Mouse (Mus musculus) cerebellum, adult 11-12 months (tissue): ENCODE measurements around the gene Nop9.
A peak's percentile ranks its signal among the peaks of the same experiment; 100 is the strongest.

Experiments used
- DNase-seq: peaks from one replicate; pipeline ENCODE4 v3.0.0; 2022

Gene Nop9

GRCm38 (mm10) chr14:55777806-55778205 lies 32.3 kb downstream of the Nop9 start:
- no peak for DNase-seq

DNA sequence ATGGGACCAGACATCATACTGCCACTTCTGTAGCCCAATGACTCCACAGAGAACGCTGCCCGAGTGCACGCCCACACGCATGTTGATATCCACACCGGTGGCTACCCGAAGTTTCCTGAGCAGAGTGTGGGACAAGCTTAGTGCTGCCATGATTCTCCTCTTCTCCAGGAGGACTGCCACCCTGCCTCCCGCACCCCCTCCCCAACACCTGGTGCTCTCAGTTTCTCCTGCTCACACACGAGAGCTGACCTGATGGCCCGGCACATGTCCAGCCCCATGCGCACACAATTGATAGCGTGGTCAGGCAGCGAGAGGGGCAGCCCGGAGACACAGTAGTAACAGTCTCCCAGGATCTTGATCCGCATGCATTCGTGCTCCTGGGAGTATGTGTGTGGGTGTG lies 33.2 kb downstream of the Nop9 start:
- no peak for DNase-seq

DNA sequence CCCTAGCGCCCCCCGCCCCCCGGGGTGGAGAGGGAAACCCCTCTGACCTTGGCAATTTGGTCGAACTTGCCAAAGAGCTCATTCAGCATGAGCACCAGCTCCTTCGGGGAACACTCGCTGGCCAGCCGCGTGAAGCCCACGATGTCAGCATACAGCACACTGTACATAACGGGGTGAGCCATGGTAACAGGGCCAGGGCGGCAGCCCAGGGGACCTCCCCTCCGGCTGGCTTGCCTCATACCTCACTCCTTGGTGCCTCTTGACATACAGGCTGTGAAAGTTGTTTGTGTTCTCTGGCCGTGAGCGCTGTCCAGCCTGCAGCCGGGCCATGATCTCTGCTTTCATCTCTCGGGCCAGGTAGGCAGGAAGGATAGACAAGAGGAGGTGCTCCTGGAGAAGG lies 34.2 kb downstream of the Nop9 start:
- no peak for DNase-seq

GRCm38 (mm10) chr14:55780736-55781135 lies 35.2 kb downstream of the Nop9 start:
- no peak for DNase-seq

DNA sequence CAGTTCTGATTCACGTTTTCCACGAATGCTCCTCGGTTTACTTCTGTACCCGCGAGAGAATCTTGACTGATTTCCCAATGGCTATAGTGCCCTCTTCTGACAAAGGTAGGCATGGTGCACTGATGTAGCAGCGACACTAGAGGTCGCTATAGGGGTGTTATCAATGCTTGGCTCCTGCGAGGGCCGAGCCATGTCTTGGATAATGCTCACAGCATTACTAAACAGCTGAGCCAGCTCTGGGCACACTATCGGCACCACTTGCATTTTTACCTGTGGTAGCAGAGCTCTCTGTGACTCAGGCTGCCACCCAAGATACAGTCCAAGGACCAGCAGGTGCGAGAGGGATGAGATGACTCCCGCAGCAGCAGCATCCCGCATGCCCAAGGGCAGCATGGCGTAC lies 35.8 kb downstream of the Nop9 start:
- DNase-seq = peak; percentile 48

DNA sequence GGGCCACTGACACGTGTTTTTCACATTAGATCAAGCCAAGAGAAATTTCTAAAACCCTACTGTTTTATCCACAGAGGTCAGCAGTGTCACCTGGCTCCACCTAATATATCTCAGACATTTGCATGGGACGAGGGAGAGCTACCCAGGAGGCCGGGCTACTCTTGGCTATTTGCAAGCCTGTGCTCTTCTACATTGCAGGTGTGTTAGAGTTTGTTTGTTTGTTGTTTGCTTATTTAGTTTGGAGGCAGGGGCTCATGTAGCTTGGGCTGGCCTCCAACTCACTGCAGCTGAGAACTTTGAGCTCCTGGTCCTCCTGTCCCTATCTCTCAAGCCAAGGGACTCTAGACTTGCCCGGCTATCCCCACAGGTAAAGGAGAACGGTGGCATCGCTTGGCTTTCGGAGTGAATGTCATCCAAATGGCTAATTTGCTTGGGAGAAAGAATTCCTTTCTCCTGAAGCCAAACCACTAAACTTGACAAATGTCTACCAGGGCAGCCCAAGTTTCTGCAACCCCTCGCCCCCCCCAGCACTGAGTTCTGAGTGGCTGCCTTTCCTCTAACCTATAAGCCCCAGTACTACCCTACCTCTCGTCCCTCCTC lies 37.0 kb downstream of the Nop9 start:
- no peak for DNase-seq

- DNase-seq = no peak
Measured at GRCm38 (mm10) chr14:55783171-55783957, 37.9 kb downstream of the Nop9 start.

DNA sequence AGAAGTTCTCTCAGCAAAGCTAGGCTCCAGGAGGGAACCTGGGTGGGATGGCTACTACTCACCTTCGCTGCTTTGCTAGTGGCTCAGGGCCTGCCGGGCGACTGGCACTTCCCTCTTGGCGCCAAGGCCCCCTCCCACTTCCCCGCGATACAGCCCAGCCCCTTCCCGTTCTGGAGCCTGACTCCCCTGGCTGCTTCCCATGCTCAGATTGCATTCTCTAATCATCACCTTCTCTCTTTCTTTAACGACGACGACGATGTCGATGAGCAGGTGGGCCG lies 38.4 kb downstream of the Nop9 start, which contains the start of gene Adcy4:
Gene Adcy4, minus strand, starts transcription at position 138 of the 278 bp plus-strand sequence.
- DNase-seq = no peak

- DNase-seq = no peak
Measured at GRCm38 (mm10) chr14:55785195-55785594, 39.7 kb downstream of the Nop9 start.

- no peak for DNase-seq
Measured at GRCm38 (mm10) chr14:55787731-55788130, 42.2 kb downstream of the Nop9 start.

GRCm38 (mm10) chr14:55788256-55789050 lies 43.0 kb downstream of the Nop9 start, which contains the start of gene Ripk3:
TSS of gene Ripk3 (minus strand) at chr14:55788865.
- DNase-seq = no peak

GRCm38 (mm10) chr14:55793461-55793860 lies 48.0 kb downstream of the Nop9 start:
- no peak for DNase-seq

GRCm38 (mm10) chr14:55793946-55794345 lies 48.5 kb downstream of the Nop9 start:
- no peak for DNase-seq

DNA sequence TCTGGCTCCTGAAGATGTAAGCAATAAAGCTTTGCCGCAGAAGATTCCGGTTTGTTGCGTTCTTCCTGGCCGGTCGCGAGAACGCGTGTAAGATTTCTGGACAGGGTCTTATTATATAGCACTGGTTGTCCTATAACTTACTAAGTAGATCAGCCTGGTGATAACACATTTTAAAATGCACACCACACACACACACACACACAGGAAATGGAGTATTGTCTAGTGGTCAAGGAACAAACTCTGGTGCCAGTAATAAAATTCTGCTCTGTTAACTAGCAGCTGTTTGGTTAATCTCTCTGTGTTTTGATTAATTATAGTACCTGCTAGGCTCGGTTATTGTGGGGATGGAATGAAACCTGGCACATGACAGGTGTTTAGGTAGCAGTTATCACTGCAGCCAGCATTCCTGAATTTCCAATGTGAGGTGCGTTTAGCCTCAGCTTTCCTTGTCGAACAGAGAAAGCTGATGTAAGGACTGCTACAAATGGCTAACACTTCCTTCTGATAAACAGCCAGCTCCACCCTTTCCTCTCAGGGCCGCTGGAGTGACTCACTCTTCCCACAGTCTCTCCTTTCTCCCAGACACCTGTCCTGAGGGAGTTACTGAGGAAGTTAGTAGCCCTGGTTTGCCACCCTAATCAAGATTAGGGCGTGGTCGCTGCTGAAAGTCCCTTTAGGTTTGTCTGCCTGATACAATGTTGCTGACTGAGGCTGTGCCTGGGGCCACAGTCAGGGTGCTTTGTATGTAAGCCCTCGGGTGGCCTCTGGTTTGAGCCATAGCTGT lies 50.1 kb downstream of the Nop9 start:
- no peak for DNase-seq
